ENCODE assay signal across 9 mouse cellular contexts in the genomic region with DNA sequence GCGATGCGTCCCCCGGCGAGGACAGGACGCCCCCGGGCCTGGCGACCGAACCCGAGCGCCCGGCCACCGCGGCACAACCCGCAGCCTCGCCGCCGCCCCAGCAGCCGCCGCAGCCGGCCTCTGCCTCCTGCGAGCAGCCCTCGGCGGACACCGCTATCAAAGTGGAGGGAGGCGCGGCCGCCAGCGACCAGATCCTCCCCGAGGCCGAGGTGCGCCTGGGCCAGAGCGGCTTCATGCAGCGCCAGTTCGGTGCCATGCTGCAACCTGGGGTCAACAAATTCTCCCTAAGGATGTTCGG. TPM values are rescaled to one million over a fixed set of nuclear protein-coding genes. Genes with fewer than 3 reads are reported as not detected.
A peak's percentile ranks its signal among the peaks of the same experiment; 100 is the strongest.
DNase-seq lines count a peak whose midpoint lies in the region; ATAC-seq and TF ChIP-seq lines count a peak whose summit lies in the region.
"Had no signal": no experiment of that assay in that cellular context is flagged by ENCODE, and none has a peak within 500 bp of the region (broad histone marks: within the 10 kb centered on the region; RNA-seq: fewer than 3 reads in every experiment).

No protein-coding gene starts in this region.

- no peak for TF ChIP-seq CTCF in cerebellum, adult 2 months (IDR thresholded peaks at IDR 0.05; ENCODE audit: borderline replicate concordance, insufficient read depth, low read depth, low read length)
- TF ChIP-seq CTCF in lung, postnatal 0 days (IDR thresholded peaks at IDR 0.05) = no peak

- no peaks in the 10 kb centered on the region for H3K36me3 ChIP-seq in lung, postnatal 0 days (ENCODE audit: insufficient read depth, low read length)
- no peaks in the 10 kb centered on the region for H3K36me3 ChIP-seq in liver, embryonic 13.5 days

- no peaks in the 10 kb centered on the region; the same call in 1 of the 2 replicates for H3K4me1 ChIP-seq in cerebellum, adult 2 months (ENCODE audit: control insufficient read depth, insufficient read depth, low read length)
- H3K4me1 ChIP-seq in lung, postnatal 0 days (ENCODE audit: insufficient read depth, low read depth, low read length) = no peaks in the 10 kb centered on the region; the same call in 1 of the 2 replicates
- peaks cover 13% of the 10 kb centered on the region for H3K4me1 ChIP-seq in liver, embryonic 13.5 days (replicated peaks)

- H3K4me2 ChIP-seq in lung, postnatal 0 days (replicated peaks; ENCODE audit: low read depth, low read length) = peak overlapping the region; percentile 100
- peak overlapping the region; percentile 70 for H3K4me2 ChIP-seq in liver, embryonic 13.5 days

- ATAC-seq in lung, postnatal 0 days = no peak
- ATAC-seq in liver, embryonic 13.5 days (ENCODE audit: low read depth) = no peak
- ATAC-seq in erythroid progenitor cell, adult 5-6 weeks (replicated peaks; ENCODE audit: low FRiP score, poor library complexity, severe bottlenecking) = no peak

- peak in 1 of 2 experiments; percentile 32 for DNase-seq in cerebellum, adult 2 months
- DNase-seq in cerebellum, adult 11 months = no peak
- no peak for DNase-seq in lung, postnatal 0 days (ENCODE audit: low spot score)
- no peak for DNase-seq in lung, postnatal 4 days
- DNase-seq in liver, embryonic 13.5 days = no peak
- no peak for DNase-seq in frontal cortex, adult 2 months (ENCODE audit: extremely low spot score in 1 of 2, low spot score in 1 of 2)
- no peak for DNase-seq in left cerebral cortex, postnatal 4 days

- 7% methylated on average over 20 of the region's 35 CpGs for WGBS in cerebellum, adult 2 months
- 2% methylated on average over 29 of the region's 35 CpGs for WGBS in lung, postnatal 0 days
- 2% methylated on average over 35 of the region's 35 CpGs for WGBS in liver, embryonic 13.5 days (ENCODE audit: insufficient replicate concordance)

- no peak overlapping the region for H3K9ac ChIP-seq in lung, postnatal 0 days (replicated peaks; ENCODE audit: low read depth)
- H3K9ac ChIP-seq in liver, embryonic 13.5 days = no peak overlapping the region

- H3K4me3 ChIP-seq in cerebellum, adult 2 months (replicated peaks; ENCODE audit: insufficient read depth, low read depth, low read length) = peak overlapping the region; percentile 72
- H3K4me3 ChIP-seq in lung, postnatal 0 days (ENCODE audit: low read depth, low read length) = peak overlapping the region; percentile 59
- peak overlapping the region; percentile 53 for H3K4me3 ChIP-seq in liver, embryonic 13.5 days (replicated peaks)

- no peak for TF ChIP-seq EP300 in lung, postnatal 0 days (IDR thresholded peaks at IDR 0.05)

- intact Hi-C loops in left cerebral cortex, postnatal 4 days (cut with DNase I) = no loop called here

- no peaks in the 10 kb centered on the region for H3K9me3 ChIP-seq in lung, postnatal 0 days (ENCODE audit: low read length)
- H3K9me3 ChIP-seq in liver, embryonic 13.5 days (replicated peaks) = no peaks in the 10 kb centered on the region

- H3K27ac ChIP-seq in cerebellum, adult 2 months (ENCODE audit: insufficient read depth, low read length) = no peak overlapping the region
- H3K27ac ChIP-seq in lung, postnatal 0 days (ENCODE audit: low read length) = no peak overlapping the region
- no peak overlapping the region for H3K27ac ChIP-seq in liver, embryonic 13.5 days

- peaks cover 3% of the 10 kb centered on the region for H3K27me3 ChIP-seq in cerebellum, adult 2 months (ENCODE audit: control insufficient read depth, insufficient read depth, low read length)
- H3K27me3 ChIP-seq in lung, postnatal 0 days (replicated peaks; ENCODE audit: insufficient read depth, low read length) = peaks cover 56% of the 10 kb centered on the region
- H3K27me3 ChIP-seq in liver, embryonic 13.5 days = peaks cover 89% of the 10 kb centered on the region

- TF ChIP-seq POLR2A in cerebellum, adult 2 months (IDR thresholded peaks at IDR 0.05; ENCODE audit: borderline replicate concordance, insufficient read depth, low read length) = no peak

RNA-seq across cellular contexts. Expression of a gene that starts 0.7 kb away (rescaled TPM):
- 4.1 and 4.9 TPM in 2 replicates for polyA plus RNA-seq in cerebellum, adult 2 months (2012; rRNA removed)
- polyA plus RNA-seq in lung, postnatal 0 days (2015; fragmentation: Nextera tagmentation; extraction: Ambion mirVana) = 0.06 and 0.11 TPM in 2 replicates
- polyA plus RNA-seq in liver, embryonic 13.5 days (2015; fragmentation: Nextera tagmentation; extraction: Ambion mirVana) = not detected in 2 replicates
- not detected in 2 replicates for total RNA-seq in erythroid progenitor cell, adult 5-6 weeks (2015; ENCODE audit: low replicate concordance)
- not detected in 2 replicates for total RNA-seq in erythroid progenitor cell, adult 5-6 weeks (2017; ENCODE audit: low replicate concordance)
- 5.8 and 6.2 TPM in 2 replicates for polyA plus RNA-seq in frontal cortex, adult 2 months (2012; rRNA removed)
- total RNA-seq in left cerebral cortex, postnatal 4 days (2021) = 10 to 100 TPM; 36.7 to 37.3 TPM
- polyA plus RNA-seq: C2C12 had no signal
